Mouse (Mus musculus) effector memory CD4-positive, alpha-beta T cell, adult 5 months (primary cell): ENCODE results near the gene Btg1-ps1. TPM values are rescaled to one million over a fixed set of nuclear protein-coding genes. Genes with fewer than 3 reads are reported as not detected.

ENCODE experiments used
- polyA plus RNA-seq: library from polyadenylated mRNA; unstranded; fragments of 100-300 nt; shearing (Covaris generic); gene quantifications from one replicate; pipeline ENCODE4 v1.2.1, GENCODE M21; 2017

The Btg1-ps1 gene
- not detected for polyA plus RNA-seq

GRCm38 (mm10) chrX:38018597-38018996, at the start of gene Btg1-ps1:
Gene Btg1-ps1, minus strand, starts transcription at chrX:38018815.

GRCm38 (mm10) chrX:38066175-38066574, 47.6 kb upstream of the Btg1-ps1 start, which contains the start of gene Rhox10:
Gene Rhox10, plus strand, starts transcription at chrX:38066475.

GRCm38 (mm10) chrX:38043014-38043413, 24.4 kb upstream of the Btg1-ps1 start, which contains the start of gene Btg1-ps2:
Gene Btg1-ps2, minus strand, starts transcription at chrX:38043114.

Other genes starting within 250 kb of the Btg1-ps1 start
- gene Rhox5, start 214.0 kb downstream of the Btg1-ps1 start, polyA plus RNA-seq: not detected
- not detected for gene Rhox6, start 191.9 kb downstream of the Btg1-ps1 start, polyA plus RNA-seq
- gene Rhox7a, start 187.1 kb downstream of the Btg1-ps1 start, polyA plus RNA-seq: not detected
- not detected for gene Rhox8, start 139.9 kb downstream of the Btg1-ps1 start, polyA plus RNA-seq
- not detected for gene Rhox7b, start 121.6 kb downstream of the Btg1-ps1 start, polyA plus RNA-seq
- gene Rhox9, start 117.0 kb downstream of the Btg1-ps1 start, polyA plus RNA-seq: not detected
- not detected for gene Btg1-ps2, start 24.3 kb upstream of the Btg1-ps1 start, polyA plus RNA-seq
- not detected for gene Rhox10, start 47.7 kb upstream of the Btg1-ps1 start, polyA plus RNA-seq
- not detected for gene Rhox11, start 66.3 kb upstream of the Btg1-ps1 start, polyA plus RNA-seq
- not detected for gene Rhox12, start 92.1 kb upstream of the Btg1-ps1 start, polyA plus RNA-seq
- gene Rhox13, start 102.4 kb upstream of the Btg1-ps1 start, polyA plus RNA-seq: not detected
- 1.5 TPM for gene Zbtb33, start 171.0 kb upstream of the Btg1-ps1 start, polyA plus RNA-seq
- not detected for gene Tmem255a, start 233.6 kb upstream of the Btg1-ps1 start, polyA plus RNA-seq